Mouse (Mus musculus): ENCODE measurements around the gene Zfp938.

- no peak for TF ChIP-seq CHD2 (IDR thresholded peaks at IDR 0.05; ENCODE audit: low read depth, low read length)
- no peak for TF ChIP-seq HCFC1 (IDR thresholded peaks at IDR 0.05; ENCODE audit: borderline replicate concordance, insufficient read depth, low read length)
These were observed 315 bp upstream of the Zfp938 start for GRCm38 (mm10) chr10:82241401-82241788.

Data from ES-E14 (cell line).